Mouse (Mus musculus) frontal cortex, postnatal 36 days (tissue): ENCODE measurements around the gene Svs3a.
A peak's percentile ranks its signal among the peaks of the same experiment; 100 is the strongest.
"Not testable (repeated sequence)": the region's sequence is repeated elsewhere in the genome, so short reads cannot be mapped to it uniquely, and the experiment has no call there.

ENCODE experiments used
- DNase-seq, 2 experiments: peaks; one replicate each; pipeline ENCODE4 v3.0.0; 2022; ENCODE audit warnings: low spot score in 2 of 2

The Svs3a gene

DNA sequence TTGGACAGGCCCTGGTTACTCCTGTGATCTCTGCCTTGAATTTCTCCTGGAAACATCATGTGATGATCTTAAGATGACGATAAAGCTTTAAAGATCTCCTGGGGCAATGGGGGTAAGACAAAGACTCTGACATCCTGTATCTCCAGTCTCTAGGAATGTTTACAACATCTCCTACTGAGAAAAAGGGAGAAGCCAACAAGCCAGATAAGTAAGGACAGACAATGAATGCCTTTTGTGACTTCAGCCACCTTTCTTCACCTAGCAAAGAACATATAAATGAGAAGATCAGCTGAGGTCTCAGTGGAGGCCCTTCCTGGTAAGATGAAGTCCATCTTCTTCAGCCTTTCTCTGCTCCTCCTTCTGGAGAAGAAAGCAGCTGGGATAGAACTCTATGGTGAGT, at the start of gene Svs3a:
Gene Svs3a, plus strand, starts transcription at position 301 of the 400 bp plus-strand sequence.
- DNase-seq: not testable (repeated sequence)

DNA sequence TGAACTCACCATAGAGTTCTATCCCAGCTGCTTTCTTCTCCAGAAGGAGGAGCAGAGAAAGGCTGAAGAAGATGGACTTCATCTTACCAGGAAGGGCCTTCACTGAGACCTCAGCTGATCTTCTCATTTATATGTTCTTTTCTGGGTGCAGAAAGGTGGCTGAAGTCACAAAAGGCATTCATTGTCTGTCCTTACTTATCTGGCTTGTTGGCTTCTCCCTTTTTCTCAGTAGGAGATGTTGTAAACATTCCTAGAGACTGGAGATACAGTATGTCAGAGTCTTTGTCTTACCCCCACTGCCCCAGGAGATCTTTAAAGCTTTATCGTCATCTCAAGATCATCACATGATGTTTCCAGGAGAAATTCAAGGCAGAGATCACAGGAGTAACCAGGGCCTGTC, 32.5 kb upstream of the Svs3a start, which contains the start of gene Svs3b:
Gene Svs3b, minus strand, starts transcription at position 101 of the 400 bp plus-strand sequence.
- DNase-seq: not testable (repeated sequence)

DNA sequence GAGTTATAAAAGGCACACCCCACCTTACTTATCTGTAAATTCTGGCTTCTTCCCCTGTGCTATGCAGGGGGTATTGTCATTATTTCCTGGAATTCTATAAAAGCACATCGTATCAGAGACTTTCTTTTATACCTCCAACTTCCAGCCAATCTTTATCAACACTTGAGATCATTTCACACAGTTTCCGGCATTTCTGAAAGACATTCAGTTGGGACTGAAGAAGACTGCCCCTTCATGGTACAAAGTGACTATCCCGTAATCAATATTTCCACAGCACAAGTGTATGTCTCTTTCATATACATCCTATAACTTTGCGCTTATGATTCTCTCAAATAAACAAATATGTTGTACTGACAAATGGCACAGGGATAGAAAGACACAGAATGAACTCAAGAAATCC, 10.7 kb upstream of the Svs3a start, which contains the start of gene Svs4:
Gene Svs4, minus strand, starts transcription at position 101 of the 400 bp plus-strand sequence.
- no peak for DNase-seq

DNA sequence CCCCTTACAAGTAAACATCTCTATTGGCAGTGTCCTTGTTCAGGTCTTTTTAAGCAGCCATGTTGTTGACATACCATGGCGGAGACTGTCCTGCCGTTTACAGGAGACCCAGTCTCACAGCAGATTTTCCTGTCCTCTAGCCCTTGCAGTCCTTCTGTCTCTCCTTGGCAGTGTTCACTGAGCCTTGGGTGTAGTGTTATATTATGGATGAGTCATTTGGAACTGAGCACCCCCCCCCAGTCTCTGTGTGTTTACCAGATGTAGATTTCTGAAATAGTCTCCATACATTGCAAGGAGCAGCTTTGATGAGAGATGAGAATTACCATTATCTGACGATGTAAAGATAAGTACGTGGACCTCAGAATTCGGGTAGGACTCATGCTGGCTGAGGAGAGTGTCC, 23.5 kb downstream of the Svs3a start:
- peak in 1 of 2 experiments; percentile 8 for DNase-seq

DNA sequence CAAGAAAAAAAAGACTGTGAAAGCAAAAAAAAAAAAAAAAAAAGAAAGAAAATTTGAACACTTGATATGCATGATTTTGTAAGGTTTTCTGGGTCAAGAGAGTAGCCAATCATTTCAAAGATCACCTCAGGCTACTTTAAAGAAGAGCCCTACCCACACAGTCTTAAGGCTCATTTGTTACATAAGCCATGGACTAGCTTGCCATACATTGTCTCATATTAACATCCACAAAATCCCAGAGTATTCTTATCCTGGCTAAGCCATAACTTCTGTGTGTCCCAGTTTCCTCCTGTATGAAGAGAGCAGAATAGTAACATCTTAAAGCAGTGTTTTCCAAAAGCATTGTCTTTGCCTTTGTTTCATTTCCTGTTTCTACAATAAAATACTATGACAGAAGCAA, 26.4 kb downstream of the Svs3a start:
- DNase-seq: not testable (repeated sequence)

DNA sequence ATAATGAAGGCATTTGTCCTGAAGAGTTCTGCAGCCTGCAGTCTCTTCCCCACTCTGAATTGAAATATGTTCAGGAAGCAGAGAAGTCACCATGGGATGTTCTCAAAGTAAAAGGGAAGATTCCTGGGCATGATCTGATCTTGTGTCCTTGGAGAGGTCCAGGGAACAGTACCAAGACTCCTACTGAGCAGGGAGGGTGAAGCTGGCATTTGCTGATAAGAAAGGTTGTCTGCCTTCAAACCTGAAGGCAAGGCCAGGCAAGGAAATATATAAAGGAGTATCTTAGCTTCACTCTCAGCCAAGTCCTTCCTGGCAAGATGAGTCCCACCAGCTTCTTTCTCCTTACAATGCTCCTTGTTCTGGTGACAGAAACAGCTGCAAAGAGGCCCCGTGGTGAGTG, 27.4 kb downstream of the Svs3a start, which contains the start of gene Svs6:
Gene Svs6, plus strand, starts transcription at position 301 of the 400 bp plus-strand sequence.
- DNase-seq: not testable (repeated sequence)

DNA sequence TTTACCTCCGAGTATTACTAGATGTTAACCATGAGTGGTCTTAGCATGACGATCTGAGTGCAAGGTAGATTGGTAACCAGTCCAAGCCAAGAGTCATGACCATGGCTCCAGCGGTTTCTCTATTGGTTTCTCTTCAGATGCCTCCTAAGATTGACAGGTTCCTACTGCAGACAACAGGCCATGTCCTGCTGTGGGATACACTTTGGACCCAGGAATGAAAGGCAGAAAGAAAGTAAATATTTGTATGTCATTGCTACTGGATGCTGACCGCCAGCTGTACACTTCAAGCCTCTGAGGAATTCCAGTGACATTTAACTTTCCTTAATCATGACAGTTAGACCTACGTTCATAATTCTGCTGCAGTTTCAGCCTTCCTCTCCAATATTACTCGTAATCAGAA, 31.9 kb downstream of the Svs3a start:
- DNase-seq: no peak

DNA sequence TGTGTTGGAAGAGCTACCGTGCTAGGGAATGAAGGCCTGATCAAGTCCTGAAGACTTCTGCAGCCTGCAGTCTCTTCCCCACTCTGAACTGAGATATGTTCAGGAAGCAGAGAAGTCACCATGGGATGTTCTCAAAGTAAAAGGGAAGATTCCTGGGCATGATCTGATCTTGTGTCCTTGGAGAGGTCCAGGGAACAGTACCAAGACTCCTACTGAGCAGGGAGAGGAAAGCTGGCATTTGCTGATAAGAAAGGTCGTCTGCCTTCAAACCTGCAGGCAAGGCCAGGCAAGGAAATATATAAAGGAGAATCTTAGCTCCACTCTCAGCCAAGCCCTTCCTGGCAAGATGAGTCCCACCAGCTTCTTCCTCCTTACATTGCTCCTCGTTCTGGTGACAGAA, 43.4 kb downstream of the Svs3a start, which contains the start of gene Svs5:
Gene Svs5, plus strand, starts transcription at position 301 of the 400 bp plus-strand sequence.
- not testable (repeated sequence) for DNase-seq
